Mouse (Mus musculus) CH12.LX (cell line): ENCODE results near the gene Ulk1. TPM values are rescaled to one million over a fixed set of nuclear protein-coding genes. Genes with fewer than 3 reads are reported as not detected.

Experiments
- DNase-seq: peaks from one replicate; pipeline ENCODE4 v3.0.0-alpha.2; 2013; ENCODE audit errors: extremely low read depth
- H3K27ac ChIP-seq: 2 replicates; pipeline ENCODE4 v1.5.1; 2012; ENCODE audit warnings: low read depth, mild to moderate bottlenecking, control low read depth, moderate library complexity; ENCODE audit not compliant: insufficient read depth
- H3K27me3 ChIP-seq: replicated peaks from 2 replicates; pipeline ENCODE3; 2012; ENCODE audit warnings: inconsistent platforms
- H3K36me3 ChIP-seq, 2 experiments: replicated peaks in 1 of 2; 2 replicates each; pipeline versions ENCODE3 to v1.6.1; 2012; ENCODE audit warnings: inconsistent platforms in 1 of 2, low read length in 1 of 2, mild to moderate bottlenecking in 1 of 2, mixed read lengths in 1 of 2, moderate library complexity in 1 of 2; ENCODE audit not compliant: control insufficient read depth in 1 of 2, insufficient read depth in 1 of 2
- H3K4me1 ChIP-seq, 2 experiments: 2 replicates each; pipeline ENCODE4 v1.6.1; 2012; ENCODE audit warnings: inconsistent platforms in 1 of 2, moderate library complexity in 1 of 2; ENCODE audit not compliant: insufficient read depth in 2 of 2, control insufficient read depth in 1 of 2
- H3K4me2 ChIP-seq: 2 replicates; pipeline ENCODE4 v1.6.1; 2012; ENCODE audit warnings: low read depth, mild to moderate bottlenecking, control low read depth; ENCODE audit not compliant: poor library complexity, insufficient read depth, severe bottlenecking
- H3K4me3 ChIP-seq, 3 experiments: fragments of 150-350 bp in 1 of 3; sonication (generic) in 1 of 3; replicated peaks in 1 of 3; 2 replicates each; pipeline versions ENCODE3 to v1.5.1; 2011 to 2012; ENCODE audit warnings: low read depth in 2 of 3, low read length in 2 of 3, mild to moderate bottlenecking in 2 of 3, moderate library complexity in 2 of 3, control low read depth in 1 of 3, improper control_type of control experiment in 1 of 3, inconsistent platforms in 1 of 3, mixed read lengths in 1 of 3; ENCODE audit not compliant: poor library complexity in 1 of 3
- H3K79me2 ChIP-seq: replicated peaks from 2 replicates; pipeline ENCODE4 v1.6.1; 2012; ENCODE audit warnings: mild to moderate bottlenecking, moderate library complexity; ENCODE audit not compliant: control insufficient read depth, poor library complexity, insufficient read depth, severe bottlenecking; ENCODE audit errors: extremely low read depth
- H3K9ac ChIP-seq: 2 replicates; pipeline ENCODE4 v1.6.1; 2012; ENCODE audit warnings: low read depth, mild to moderate bottlenecking, control low read depth, moderate library complexity; ENCODE audit not compliant: insufficient read depth
- H3K9me3 ChIP-seq: replicated peaks from 2 replicates; pipeline ENCODE3; 2012; ENCODE audit warnings: low read length, inconsistent platforms, mixed read lengths
- CHD1 ChIP-seq: IDR thresholded peaks from 2 replicates; pipeline ENCODE4 v1.6.1; 2012; ENCODE audit warnings: low read depth, low read length, improper control_type of control experiment, inconsistent platforms
- CHD2 ChIP-seq: IDR thresholded peaks from 2 replicates; pipeline ENCODE4 v1.6.1; 2011; ENCODE audit warnings: low read length, improper control_type of control experiment
- CTCF ChIP-seq, 2 experiments: IDR thresholded peaks in 1 of 2; conservative IDR thresholded peaks in 1 of 2; 2 replicates each; pipeline ENCODE4 v1.5.1; 2011 to 2012; ENCODE audit warnings: low read depth in 2 of 2, low read length in 2 of 2, improper control_type of control experiment in 1 of 2, inconsistent platforms in 1 of 2, mild to moderate bottlenecking in 1 of 2, moderate library complexity in 1 of 2
- ETS1 ChIP-seq: conservative IDR thresholded peaks from 2 replicates; pipeline ENCODE4 v1.6.1; 2012; ENCODE audit warnings: low read depth, mild to moderate bottlenecking, inconsistent platforms, low read length, improper control_type of control experiment, moderate library complexity
- GABPA ChIP-seq: IDR thresholded peaks from 2 replicates; pipeline ENCODE4 v1.6.1; 2012; ENCODE audit warnings: low read depth, low read length, improper control_type of control experiment, inconsistent platforms; ENCODE audit not compliant: insufficient replicate concordance
- HCFC1 ChIP-seq: IDR thresholded peaks from 2 replicates; pipeline ENCODE4 v1.6.1; 2012; ENCODE audit warnings: low read depth, mild to moderate bottlenecking, inconsistent platforms, low read length, improper control_type of control experiment
- IRF4 ChIP-seq: IDR thresholded peaks from 2 replicates; pipeline ENCODE4 v1.6.1; 2014; ENCODE audit warnings: low read depth, mild to moderate bottlenecking, inconsistent platforms, low read length, improper control_type of control experiment
- JUN ChIP-seq: IDR thresholded peaks from 2 replicates; pipeline ENCODE4 v1.6.1; 2011; ENCODE audit warnings: low read depth, mild to moderate bottlenecking, low read length, improper control_type of control experiment, moderate library complexity; ENCODE audit not compliant: insufficient read depth
- JUND ChIP-seq: conservative IDR thresholded peaks from 2 replicates; pipeline ENCODE4 v1.6.1; 2011; ENCODE audit warnings: low read depth, low read length, improper control_type of control experiment
- KAT2A ChIP-seq: IDR thresholded peaks from 2 replicates; pipeline ENCODE4 v1.6.1; 2012; ENCODE audit warnings: low read length, improper control_type of control experiment, inconsistent platforms; ENCODE audit not compliant: insufficient replicate concordance
- MAFK ChIP-seq: IDR thresholded peaks from 2 replicates; pipeline ENCODE4 v1.6.1; 2011; ENCODE audit warnings: low read length, improper control_type of control experiment; ENCODE audit not compliant: insufficient replicate concordance
- MEF2A ChIP-seq: IDR thresholded peaks from 2 replicates; pipeline ENCODE4 v1.6.1; 2014; ENCODE audit warnings: low read depth, mild to moderate bottlenecking, inconsistent platforms, low read length, improper control_type of control experiment, borderline replicate concordance
- MXI1 ChIP-seq: IDR thresholded peaks from 2 replicates; pipeline ENCODE4 v1.6.1; 2011; ENCODE audit warnings: mild to moderate bottlenecking, low read depth, low read length, improper control_type of control experiment
- MYC ChIP-seq: IDR thresholded peaks from 2 replicates; pipeline ENCODE4 v1.6.1; 2011; ENCODE audit warnings: low read depth, mild to moderate bottlenecking, improper control_type of control experiment, low read length
- NELFE ChIP-seq: IDR thresholded peaks from 2 replicates; pipeline ENCODE4 v1.6.1; 2011; ENCODE audit warnings: low read depth, low read length, improper control_type of control experiment
- NRF1 ChIP-seq: IDR thresholded peaks from 2 replicates; pipeline ENCODE4 v1.6.1; 2014; ENCODE audit warnings: low read depth, mild to moderate bottlenecking, inconsistent platforms, low read length, improper control_type of control experiment, moderate library complexity
- PAX5 ChIP-seq: IDR thresholded peaks from 2 replicates; pipeline ENCODE4 v1.6.1; 2012; ENCODE audit warnings: low read length, inconsistent platforms, mixed read lengths
- POLR2A ChIP-seq: IDR thresholded peaks from 2 replicates; pipeline ENCODE4 v1.6.1; 2011; ENCODE audit warnings: low read depth, mild to moderate bottlenecking, improper control_type of control experiment, low read length
- POLR2AphosphoS2 ChIP-seq: IDR thresholded peaks from 2 replicates; pipeline ENCODE4 v1.6.1; 2011; ENCODE audit warnings: low read depth, low read length, improper control_type of control experiment
- RCOR1 ChIP-seq: conservative IDR thresholded peaks from 2 replicates; pipeline ENCODE4 v1.6.1; 2012; ENCODE audit warnings: low read depth, mild to moderate bottlenecking, inconsistent platforms, low read length, improper control_type of control experiment
- SIN3A ChIP-seq: IDR thresholded peaks from 2 replicates; pipeline ENCODE4 v1.6.1; 2012; ENCODE audit warnings: low read length, improper control_type of control experiment, inconsistent platforms
- SMC3 ChIP-seq: IDR thresholded peaks from 2 replicates; pipeline ENCODE4 v1.6.1; 2011; ENCODE audit warnings: low read depth, low read length, improper control_type of control experiment
- TCF12 ChIP-seq: IDR thresholded peaks from 2 replicates; pipeline ENCODE4 v1.6.1; 2014; ENCODE audit warnings: low read depth, mild to moderate bottlenecking, inconsistent platforms, low read length, improper control_type of control experiment
- UBTF ChIP-seq: IDR thresholded peaks from 2 replicates; pipeline ENCODE4 v1.6.1; 2012; ENCODE audit warnings: low read depth, mild to moderate bottlenecking, inconsistent platforms, low read length, improper control_type of control experiment, moderate library complexity
- USF1 ChIP-seq: IDR thresholded peaks from 2 replicates; pipeline ENCODE4 v1.6.1; 2014; ENCODE audit warnings: low read depth, mild to moderate bottlenecking, inconsistent platforms, low read length, improper control_type of control experiment
- USF2 ChIP-seq: conservative IDR thresholded peaks from 2 replicates; pipeline ENCODE4 v1.6.1; 2011; ENCODE audit warnings: low read depth, low read length, improper control_type of control experiment
- ZKSCAN1 ChIP-seq: IDR thresholded peaks from 2 replicates; pipeline ENCODE4 v1.6.1; 2012; ENCODE audit warnings: low read depth, inconsistent platforms, low read length, improper control_type of control experiment, borderline replicate concordance
- ZNF384 ChIP-seq: IDR thresholded peaks from 2 replicates; pipeline ENCODE4 v1.6.1; 2012; ENCODE audit warnings: low read depth, low read length, improper control_type of control experiment, inconsistent platforms
- dilution Hi-C: fragments of 300-500 bp; cut with MboI; formaldehyde crosslinking; loops from 2 replicates; pipeline ENCODE4 v1.14.3; 2020; ENCODE audit warnings: low sequenced_read_pairs; ENCODE audit not compliant: extremely low pct_unique_long_range_greater_than_20kb, extremely low pct_ligation_motif_present
- in situ Hi-C: fragments of 300-500 bp; cut with MboI; formaldehyde crosslinking; loops from 3 replicates; pipeline ENCODE4 v1.14.3; 2019; ENCODE audit warnings: low sequenced_read_pairs, low pct_ligation_motif_present, low pct_unique_long_range_greater_than_20kb, mixed read lengths
- polyA plus RNA-seq: library from polyadenylated mRNA; unstranded; fragments of >175 nt; gene quantifications from 2 replicates; pipeline ENCODE4 v1.2.1, GENCODE M21; 2012; ENCODE audit warnings: low read depth; ENCODE audit not compliant: insufficient read length
- total RNA-seq, 2 experiments: library from RNA; depleted of rRNA; stranded (reverse); fragments of 300-350 nt in 1 of 2; fragments of >200 nt in 1 of 2; gene quantifications; 2 replicates each; pipeline ENCODE4 v1.2.3; 2012 to 2014

The Ulk1 gene
- total and polyA plus RNA-seq, 3 experiments: 2.7 to 13.6 (median 8.4) TPM

GRCm38 (mm10) chr5:110808821-110809666 is 853 bp downstream of the Ulk1 start:
- peak overlapping the region; percentile 55 to 95 (median 79) for H3K4me3 ChIP-seq
- no peaks in the 10 kb centered on the region for H3K9me3 ChIP-seq
- H3K79me2 ChIP-seq: 0 out of 2 replicates have a peak, but pooled peaks cover 4% of the 10 kb centered on the region
- H3K27me3 ChIP-seq: no peaks in the 10 kb centered on the region
- peaks cover 0 to 20% of the 10 kb centered on the region in 2 experiments for H3K36me3 ChIP-seq
- TF ChIP-seq NRF1: no peak
- no peak for TF ChIP-seq TCF12
- no peak for TF ChIP-seq HCFC1
- TF ChIP-seq KAT2A: no peak
- TF ChIP-seq CTCF (conservative IDR thresholded peaks at IDR 0.05 in 1 of 2, IDR thresholded peaks at IDR 0.05 in 1 of 2; ENCODE audit: low read depth in 2 of 2, low read length in 2 of 2): no peak
- TF ChIP-seq SIN3A: no peak
- no peak for TF ChIP-seq RCOR1
- TF ChIP-seq ZNF384: no peak
- no peak for TF ChIP-seq NELFE
- TF ChIP-seq CHD2: no peak
- no peak for TF ChIP-seq SMC3
- no peak for TF ChIP-seq USF1
- TF ChIP-seq PAX5: no peak
- no peak for TF ChIP-seq POLR2AphosphoS2
- no peak for TF ChIP-seq MAFK
- TF ChIP-seq POLR2A: no peak
- no peak for DNase-seq
- H3K4me1 ChIP-seq: peaks cover 16 to 39% of the 10 kb centered on the region in 2 experiments
- no peak overlapping the region for H3K27ac ChIP-seq
- H3K9ac ChIP-seq: peak overlapping the region; percentile 88
- in situ Hi-C loops (no loop called here), dilution Hi-C loops (no loop called here)
- peak overlapping the region; percentile 92 for H3K4me2 ChIP-seq

- peak overlapping the region; percentile 92 for H3K4me2 ChIP-seq
- peaks cover 0 to 22% of the 10 kb centered on the region in 2 experiments for H3K36me3 ChIP-seq
- dilution Hi-C loops (no loop called here), in situ Hi-C loops (no loop called here)
- H3K9me3 ChIP-seq: no peaks in the 10 kb centered on the region
- H3K79me2 ChIP-seq: 0 out of 2 replicates have a peak, but pooled peaks cover 4% of the 10 kb centered on the region
- DNase-seq: peak; percentile 67
- H3K27me3 ChIP-seq: no peaks in the 10 kb centered on the region
- peaks cover 12 to 39% of the 10 kb centered on the region in 2 experiments for H3K4me1 ChIP-seq
- H3K4me3 ChIP-seq: peak overlapping the region; percentile 55 to 95 (median 79)
- H3K27ac ChIP-seq: peak overlapping the region; percentile 56
- H3K9ac ChIP-seq: peak overlapping the region; percentile 88; the same call in 1 of the 2 replicates
- TF ChIP-seq MXI1 (peak; percentile 54), ETS1 (no peak; the same call in 1 of the 2 replicates), MYC (no peak), MAFK (peak; percentile 96), SIN3A (peak; percentile 89), HCFC1 (no peak; the same call in 1 of the 2 replicates), SMC3 (no peak), ZKSCAN1 (no peak), IRF4 (no peak; the same call in 1 of the 2 replicates), PAX5 (no peak), NELFE (no peak), UBTF (no peak), USF2 (no peak), POLR2A (peak; percentile 45; the same call in 1 of the 2 replicates), GABPA (no peak), CTCF (conservative IDR thresholded peaks at IDR 0.05 in 1 of 2, IDR thresholded peaks at IDR 0.05 in 1 of 2; ENCODE audit: low read depth in 2 of 2, low read length in 2 of 2) (no peak), CHD1 (no peak), JUN (no peak), ZNF384 (no peak), MEF2A (no peak), NRF1 (no peak), JUND (no peak)
Observed at GRCm38 (mm10) chr5:110808061-110808631, 1.8 kb downstream of the Ulk1 start.
